Mouse (Mus musculus) splenic B cell, adult 2 months (primary cell): ENCODE measurements at regions not wholly inside any gene's neighbourhood (a gene's known extent, or its start where the extent isn't known, plus 50 kb on each side); places are given as distances from the start of the nearest gene placed in this dataset.
A peak's percentile ranks its signal among the peaks of the same experiment; 100 is the strongest.

ENCODE experiments used
- DNase-seq: peaks from one replicate; pipeline ENCODE4 v3.0.0-alpha.2; 2011; ENCODE audit warnings: low read depth, low spot score
- H3K27me3 ChIP-seq: 2 replicates; pipeline ENCODE4 v1.6.1; 2012; ENCODE audit warnings: mild to moderate bottlenecking, low read length, moderate library complexity, mixed read lengths; ENCODE audit not compliant: control insufficient read depth, poor library complexity, insufficient read depth, severe bottlenecking
- H3K36me3 ChIP-seq: 2 replicates; pipeline ENCODE4 v1.6.1; 2012; ENCODE audit warnings: mild to moderate bottlenecking, low read length, moderate library complexity, mixed read lengths; ENCODE audit not compliant: control insufficient read depth, poor library complexity, insufficient read depth, severe bottlenecking

- Histone ChIP-seq H3K27me3 (no peaks in the 10 kb centered on the region), H3K36me3 (no peaks in the 10 kb centered on the region)
- peak; percentile 61 for DNase-seq
Observed at GRCm38 (mm10) chr10:68902670-68903069, 179.2 kb downstream of the Tmem26 start.

DNA sequence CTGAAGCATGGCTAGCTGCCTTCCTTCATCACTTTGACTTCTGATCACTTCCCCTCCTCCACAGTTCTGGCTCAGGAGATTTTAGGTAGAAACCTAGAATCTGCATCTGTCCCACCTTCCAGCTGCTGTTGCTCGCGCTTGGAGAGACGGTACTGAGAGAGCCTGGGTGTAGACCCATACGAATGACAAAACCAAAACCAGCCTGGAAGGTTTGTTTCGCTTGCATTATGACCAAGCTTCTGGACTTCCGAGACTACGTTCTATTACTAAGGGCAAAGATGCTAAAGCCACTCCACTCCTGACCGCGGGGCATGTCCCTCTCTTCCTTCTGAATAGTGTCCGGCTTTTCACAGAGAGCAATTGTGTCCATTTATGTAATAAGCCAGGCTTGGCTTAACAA, 180.9 kb downstream of the Tmem26 start:
- no peaks in the 10 kb centered on the region for H3K36me3 ChIP-seq
- no peak for DNase-seq
- H3K27me3 ChIP-seq = no peaks in the 10 kb centered on the region

DNA sequence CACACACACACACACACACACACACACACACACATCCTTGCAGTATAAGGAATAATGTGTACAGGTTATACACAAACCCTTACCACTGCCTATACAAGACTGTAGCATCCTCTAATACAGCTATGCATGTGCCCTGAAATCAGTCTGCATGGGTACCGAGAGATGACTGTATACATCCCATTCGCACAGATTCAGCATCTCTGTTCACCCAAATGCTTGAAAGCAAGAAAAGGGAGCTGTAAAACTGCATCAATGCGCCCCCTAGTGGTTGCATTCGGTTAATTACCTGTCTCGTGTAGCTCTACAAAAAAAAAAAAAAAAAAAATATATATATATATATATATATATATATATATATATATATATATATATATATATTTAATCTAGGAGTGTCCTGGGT, 184.8 kb downstream of the Tmem26 start:
- Histone ChIP-seq H3K36me3 (no peaks in the 10 kb centered on the region), H3K27me3 (no peaks in the 10 kb centered on the region)
- peak; percentile 81 for DNase-seq

DNA sequence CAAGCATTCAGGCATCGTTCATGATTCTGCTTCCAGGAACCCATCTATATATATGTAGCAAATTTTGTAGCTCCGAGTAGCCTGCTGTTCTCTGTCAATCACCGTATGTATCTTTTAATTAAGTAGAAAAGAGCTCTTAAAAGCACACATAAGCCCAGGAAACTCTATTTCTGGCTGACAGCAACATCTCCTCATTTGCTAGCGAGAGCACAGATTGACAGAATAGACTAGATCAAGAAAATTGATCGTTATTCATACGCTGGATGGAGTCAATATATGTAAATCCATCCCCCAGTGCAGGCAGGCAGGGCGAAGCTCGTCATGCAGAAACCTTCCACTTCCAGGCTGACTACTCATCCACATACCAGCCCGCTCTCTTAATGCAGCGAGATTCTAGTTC, 185.6 kb downstream of the Tmem26 start:
- no peak for DNase-seq
- Histone ChIP-seq H3K36me3 (no peaks in the 10 kb centered on the region), H3K27me3 (no peaks in the 10 kb centered on the region)

- no peaks in the 10 kb centered on the region for H3K36me3 ChIP-seq
- H3K27me3 ChIP-seq = no peaks in the 10 kb centered on the region
- DNase-seq = peak; percentile 3
Observed at GRCm38 (mm10) chr10:68916147-68916546, 192.7 kb downstream of the Tmem26 start.

DNA sequence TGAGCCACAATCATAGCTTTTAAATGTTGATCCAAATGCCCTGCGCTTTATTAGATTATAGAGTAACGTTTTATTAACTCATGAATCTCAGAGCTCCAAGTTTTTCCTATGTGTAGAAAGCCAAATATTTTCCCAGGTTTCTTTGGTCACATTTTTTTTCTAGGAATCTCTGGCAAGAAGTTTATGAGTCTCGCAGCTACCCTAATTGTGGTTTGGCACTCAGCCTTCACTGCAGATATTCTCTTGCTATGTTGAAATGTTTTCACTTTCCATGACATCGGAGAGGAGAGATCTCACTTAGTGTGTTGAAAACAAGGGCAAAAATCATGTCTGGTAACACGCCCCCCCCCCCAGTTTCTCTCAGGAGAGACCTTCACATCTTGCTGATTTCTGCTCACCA, 212.4 kb downstream of the Tmem26 start:
- H3K27me3 ChIP-seq = no peaks in the 10 kb centered on the region
- DNase-seq = no peak

DNA sequence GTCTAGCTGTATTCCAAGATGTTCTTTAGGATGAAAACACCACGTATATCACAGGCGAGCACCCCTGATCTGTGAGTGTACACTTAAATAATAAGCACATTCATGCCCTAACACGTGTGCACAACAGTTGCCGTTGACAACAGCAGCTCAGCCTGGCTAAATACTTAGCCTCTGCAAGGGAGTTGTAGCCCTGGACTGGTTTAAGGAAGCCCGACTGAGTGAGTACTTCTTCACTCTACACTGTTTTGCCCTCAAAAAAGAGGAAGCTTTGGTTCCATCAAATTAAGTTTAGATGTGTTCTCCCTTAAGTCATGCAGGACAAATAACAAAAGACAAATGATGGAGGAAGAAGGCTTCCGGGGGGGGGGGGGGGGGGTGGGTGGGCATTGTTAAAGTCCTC, 208.0 kb upstream of the Rhobtb1 start:
- H3K36me3 ChIP-seq = no peaks in the 10 kb centered on the region
- DNase-seq = no peak
- H3K27me3 ChIP-seq = no peaks in the 10 kb centered on the region

More for the DNA sequence above, 212.4 kb downstream of the Tmem26 start:
- no peaks in the 10 kb centered on the region for H3K36me3 ChIP-seq

GRCm38 (mm10) chr10:68956539-68956938, 194.7 kb upstream of the Rhobtb1 start:
- no peaks in the 10 kb centered on the region for H3K36me3 ChIP-seq
- H3K27me3 ChIP-seq = no peaks in the 10 kb centered on the region
- DNase-seq = no peak

DNA sequence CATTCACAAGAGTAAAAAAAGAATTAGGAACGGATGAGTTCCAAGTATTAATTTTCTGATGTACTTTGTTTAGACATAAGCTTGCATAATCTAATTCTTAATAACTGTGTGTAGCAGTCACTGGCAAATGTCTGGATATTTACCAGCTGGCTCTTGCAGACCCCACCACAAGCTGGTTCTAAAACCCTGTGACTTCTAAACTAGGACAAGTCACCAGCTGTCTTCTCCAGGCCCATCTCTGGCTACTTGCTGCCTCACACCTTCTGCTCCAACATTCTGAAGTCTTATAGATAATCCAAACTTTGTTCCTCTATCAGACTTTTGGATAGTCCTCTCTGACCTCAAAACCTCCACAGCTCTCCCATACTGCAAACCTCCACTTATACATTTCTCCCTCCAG, 189.9 kb upstream of the Rhobtb1 start:
- Histone ChIP-seq H3K36me3 (no peaks in the 10 kb centered on the region), H3K27me3 (no peaks in the 10 kb centered on the region)
- DNase-seq = no peak

DNA sequence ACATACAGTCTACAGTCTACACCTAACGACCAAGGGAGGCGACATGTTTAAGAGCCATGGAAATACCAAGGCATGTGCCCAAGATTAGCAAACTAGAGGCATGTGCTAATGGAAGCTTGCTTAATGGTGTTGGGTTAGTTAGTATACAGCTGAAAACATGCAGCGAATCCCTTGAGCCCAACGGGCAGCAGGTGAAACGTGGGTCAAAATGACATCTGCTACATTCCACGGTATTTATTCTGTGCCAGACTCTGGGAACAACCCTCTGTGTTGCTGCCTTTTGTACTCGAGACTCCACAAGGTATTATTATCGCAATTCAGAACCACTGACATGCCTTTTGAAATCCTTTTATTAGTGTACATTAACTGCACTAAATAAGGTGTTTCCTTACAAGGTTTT, 188.1 kb upstream of the Rhobtb1 start:
- no peak for DNase-seq
- Histone ChIP-seq H3K27me3 (no peaks in the 10 kb centered on the region), H3K36me3 (no peaks in the 10 kb centered on the region)

GRCm38 (mm10) chr10:68965271-68965670, 186.0 kb upstream of the Rhobtb1 start:
- Histone ChIP-seq H3K27me3 (no peaks in the 10 kb centered on the region), H3K36me3 (no peaks in the 10 kb centered on the region)
- no peak for DNase-seq

GRCm38 (mm10) chr10:68967976-68968968, 183.0 kb upstream of the Rhobtb1 start:
- DNase-seq = no peak
- H3K36me3 ChIP-seq = no peaks in the 10 kb centered on the region
- no peaks in the 10 kb centered on the region for H3K27me3 ChIP-seq

GRCm38 (mm10) chr10:68970521-68970920, 180.7 kb upstream of the Rhobtb1 start:
- no peak for DNase-seq
- H3K36me3 ChIP-seq = no peaks in the 10 kb centered on the region
- no peaks in the 10 kb centered on the region for H3K27me3 ChIP-seq

DNA sequence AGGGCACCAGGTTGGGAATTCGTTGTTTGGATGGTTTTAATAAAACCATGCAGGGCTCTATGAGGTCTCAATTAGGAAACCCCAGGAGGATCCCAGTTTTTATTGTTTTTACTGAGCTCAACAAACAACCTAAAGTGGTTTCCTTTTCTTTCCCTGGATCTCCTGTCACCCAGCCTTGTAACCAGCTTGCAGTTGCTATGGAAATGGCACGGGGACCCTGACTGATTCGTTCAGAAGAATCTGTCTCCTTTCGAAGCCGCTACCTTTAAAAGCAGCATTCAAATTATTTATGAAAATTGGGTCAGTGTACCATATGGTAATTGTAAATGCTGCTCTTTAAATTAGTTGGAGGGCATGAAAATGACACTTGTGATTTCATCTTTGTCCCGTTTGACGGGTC, 176.5 kb upstream of the Rhobtb1 start:
- Histone ChIP-seq H3K27me3 (no peaks in the 10 kb centered on the region), H3K36me3 (no peaks in the 10 kb centered on the region)
- no peak for DNase-seq

DNA sequence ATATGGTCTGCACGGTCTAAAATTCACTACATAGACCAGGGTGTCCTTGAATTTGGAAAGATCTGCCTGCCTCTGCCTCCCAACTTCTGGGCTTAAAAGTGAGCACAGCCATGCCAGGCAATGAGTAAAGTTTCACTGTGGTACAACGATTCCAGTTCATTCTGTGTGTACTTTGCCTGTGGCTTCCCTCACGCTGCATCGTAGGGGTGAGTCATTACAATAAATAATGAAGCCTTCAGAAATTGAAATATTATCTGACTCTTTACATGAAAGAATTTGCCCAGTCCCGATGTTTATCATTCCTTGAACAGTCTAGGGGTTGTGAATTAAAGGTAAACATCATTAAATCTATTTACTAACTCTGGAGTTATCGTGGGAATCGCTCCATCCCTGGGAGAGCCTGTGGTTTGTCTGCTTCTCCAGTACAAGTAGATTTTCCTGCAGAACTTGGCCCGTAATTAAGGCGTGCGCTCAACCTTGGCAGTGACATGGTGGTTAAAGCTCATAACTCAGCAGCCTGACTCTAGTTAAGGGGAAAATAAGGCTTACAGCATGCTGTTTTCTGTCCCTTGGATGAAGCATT, 174.7 kb upstream of the Rhobtb1 start:
- DNase-seq = no peak

More for the DNA sequence above, 174.7 kb upstream of the Rhobtb1 start:
- no peaks in the 10 kb centered on the region for H3K36me3 ChIP-seq
- H3K27me3 ChIP-seq = no peaks in the 10 kb centered on the region
